Mouse (Mus musculus) cortical plate, adult 2 months (tissue): ENCODE results near the gene Pak4.

Experiments used
- CTCF ChIP-seq: fragments of 200-500 bp; IDR thresholded peaks from 2 replicates; pipeline ENCODE4 v1.5.1; 2011; ENCODE audit warnings: mild to moderate bottlenecking, control low read depth, low read length; ENCODE audit not compliant: insufficient read depth; ENCODE audit errors: extremely low read depth
- POLR2A ChIP-seq: fragments of 200-500 bp; IDR thresholded peaks from 2 replicates; pipeline ENCODE4 v1.6.1; 2011; ENCODE audit warnings: mild to moderate bottlenecking, low read length, control low read depth; ENCODE audit not compliant: insufficient read depth; ENCODE audit errors: extremely low read depth

DNA sequence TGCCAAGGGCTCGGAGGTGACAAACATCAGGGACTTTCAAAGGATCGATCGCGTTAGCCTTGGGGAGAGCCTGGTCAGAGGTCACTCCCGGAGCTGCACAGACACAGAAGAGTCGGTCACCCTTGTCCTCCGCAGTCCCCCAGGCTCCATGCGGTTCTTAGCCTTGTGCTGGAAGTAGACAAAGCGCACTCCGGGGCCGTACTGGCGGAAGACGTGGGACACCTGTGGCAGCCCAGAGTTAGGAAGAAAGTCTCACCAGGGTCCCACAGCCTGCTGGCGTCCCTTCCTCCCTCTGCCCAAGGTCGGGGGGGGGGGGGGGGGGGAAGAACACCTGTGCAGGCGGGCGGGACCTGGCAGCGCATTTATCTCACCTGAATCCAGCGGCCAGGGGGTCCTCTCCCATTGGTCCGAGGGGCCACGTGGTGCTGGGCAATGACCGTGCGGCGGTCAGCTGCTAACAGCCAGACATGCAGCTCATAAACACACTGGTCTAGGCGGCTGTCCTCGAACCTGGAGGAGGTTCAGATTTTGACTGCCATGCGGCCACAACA lies 53.9 kb downstream of the Pak4 start:
- TF ChIP-seq POLR2A (no peak), CTCF (no peak)
